Mouse (Mus musculus): ENCODE measurements around the gene Cela3a. TPM values are rescaled to one million over a fixed set of nuclear protein-coding genes. Genes with fewer than 3 reads are reported as not detected.

Gene Cela3a
- not detected for total RNA-seq (2018; cell fraction: chromatin; rRNA removed)
- not detected for total RNA-seq (2018; cell fraction: cytosol; rRNA removed)
- not detected for total RNA-seq (2018; cell fraction: nucleus; rRNA removed)
- polyA plus RNA-seq (2018) = not detected in 3 replicates

DNA sequence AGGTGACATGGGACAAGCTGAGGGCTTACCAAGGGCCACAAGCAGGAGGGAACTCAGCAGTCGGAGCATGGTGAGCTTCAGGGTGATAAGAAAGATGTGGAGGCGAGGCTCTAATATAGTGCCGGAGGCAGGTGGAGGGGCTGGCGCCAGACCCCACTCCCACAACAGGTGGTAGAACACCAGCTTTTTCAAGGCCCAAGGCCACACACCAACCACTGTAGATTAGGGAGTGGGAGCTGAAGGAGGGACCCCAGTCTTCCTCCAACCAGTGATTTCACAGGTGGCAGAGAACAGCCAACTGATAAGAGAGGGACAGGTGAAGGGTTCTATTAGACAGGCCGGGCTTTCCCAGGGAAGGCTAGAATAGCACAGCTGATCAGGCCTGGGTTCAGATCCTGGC is at the start of gene Cela3a:
Cela3a (minus strand) TSS at position 101 of the 400 bp plus-strand sequence.
- 92% methylated on average over 3 of the region's 5 CpGs for WGBS (ENCODE audit: missing documents)
- Histone ChIP-seq H3K79me2 (ENCODE audit: inconsistent target) (no peaks in the 10 kb centered on the region), H3K27ac (no peak within 1 kb of the TSS), H3K4me3 (ENCODE audit: inconsistent target) (no peak within 1 kb of the TSS), H3K36me3 (ENCODE audit: inconsistent target) (no peaks in the 10 kb centered on the region)

DNA sequence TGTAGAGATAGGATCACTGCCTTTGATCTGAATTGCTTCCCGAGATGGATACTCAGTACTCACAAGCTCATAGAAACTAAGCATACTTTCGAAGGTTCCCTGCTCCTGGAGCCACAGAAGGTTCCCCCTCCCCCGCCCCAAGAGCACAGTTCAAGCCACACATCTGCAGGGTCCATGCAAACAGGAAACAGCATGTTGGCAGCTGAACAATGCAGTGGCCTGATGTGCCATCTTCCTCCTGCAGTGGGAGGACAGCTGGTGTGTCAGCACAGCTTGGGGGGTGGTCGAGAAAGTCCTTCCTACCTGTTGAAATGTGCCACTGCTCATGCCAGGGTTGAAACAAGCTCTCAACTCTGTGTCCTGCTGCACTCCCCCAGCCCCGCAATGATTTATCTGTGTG is 49.3 kb upstream of the Cela3a start:
- H3K27ac ChIP-seq = no peak overlapping the region
- no peaks in the 10 kb centered on the region for H3K79me2 ChIP-seq (ENCODE audit: inconsistent target)
- H3K36me3 ChIP-seq (ENCODE audit: inconsistent target) = no peaks in the 10 kb centered on the region
- no peak overlapping the region for H3K4me3 ChIP-seq (ENCODE audit: inconsistent target)
- WGBS (ENCODE audit: missing documents) = 28% methylated on average over 5 of the region's 5 CpGs

DNA sequence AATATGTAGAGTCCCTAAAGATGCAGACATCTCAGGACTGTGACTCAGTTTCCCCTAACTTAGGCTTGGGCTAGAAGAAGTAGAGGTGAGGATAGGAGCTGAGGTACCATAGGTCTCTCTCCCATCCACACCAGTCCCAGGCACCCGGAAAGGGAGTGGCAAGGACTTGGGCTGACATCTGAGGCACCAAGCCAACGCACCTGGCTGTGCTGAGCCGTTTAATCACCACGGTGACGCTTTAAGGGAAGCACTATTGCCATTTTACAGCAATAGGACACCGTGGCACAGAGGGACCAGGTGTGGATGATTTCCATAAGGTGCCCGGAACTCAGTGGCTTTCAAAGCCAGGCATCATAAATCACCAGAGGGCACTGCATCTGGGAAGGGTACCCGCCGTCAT is 48.7 kb upstream of the Cela3a start:
- Histone ChIP-seq H3K27ac (no peak overlapping the region), H3K4me3 (ENCODE audit: inconsistent target) (no peak overlapping the region)

DNA sequence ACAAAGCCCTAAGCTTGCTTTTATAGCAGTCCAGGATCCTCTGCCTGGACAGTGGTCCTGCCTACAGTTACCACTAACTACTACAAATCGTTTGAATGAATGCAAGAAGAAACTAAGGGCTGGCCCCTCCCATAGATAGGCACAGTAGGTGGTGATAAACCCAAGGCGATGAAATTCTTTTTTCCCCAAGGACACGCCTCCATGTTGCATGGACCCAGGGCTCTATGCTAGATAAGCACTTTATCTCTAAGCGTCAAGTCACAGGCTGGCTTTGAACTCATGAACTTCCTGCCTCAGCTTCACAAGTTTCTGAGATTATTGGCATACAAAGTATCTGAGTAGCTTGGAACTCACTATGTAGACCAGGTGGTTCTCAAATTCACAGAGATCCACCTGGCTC is 47.7 kb upstream of the Cela3a start:
- H3K79me2 ChIP-seq (ENCODE audit: inconsistent target) = no peaks in the 10 kb centered on the region
- no peaks in the 10 kb centered on the region for H3K36me3 ChIP-seq (ENCODE audit: inconsistent target)
- no peak overlapping the region for H3K27ac ChIP-seq
- H3K4me3 ChIP-seq (ENCODE audit: inconsistent target) = no peak overlapping the region
- WGBS (ENCODE audit: missing documents) = 78% methylated on average over 4 of the region's 4 CpGs

More for the DNA sequence above, 48.7 kb upstream of the Cela3a start:
- 59% methylated on average over 8 of the region's 9 CpGs for WGBS (ENCODE audit: missing documents)
- Histone ChIP-seq H3K36me3 (ENCODE audit: inconsistent target) (no peaks in the 10 kb centered on the region), H3K79me2 (ENCODE audit: inconsistent target) (no peaks in the 10 kb centered on the region)

DNA sequence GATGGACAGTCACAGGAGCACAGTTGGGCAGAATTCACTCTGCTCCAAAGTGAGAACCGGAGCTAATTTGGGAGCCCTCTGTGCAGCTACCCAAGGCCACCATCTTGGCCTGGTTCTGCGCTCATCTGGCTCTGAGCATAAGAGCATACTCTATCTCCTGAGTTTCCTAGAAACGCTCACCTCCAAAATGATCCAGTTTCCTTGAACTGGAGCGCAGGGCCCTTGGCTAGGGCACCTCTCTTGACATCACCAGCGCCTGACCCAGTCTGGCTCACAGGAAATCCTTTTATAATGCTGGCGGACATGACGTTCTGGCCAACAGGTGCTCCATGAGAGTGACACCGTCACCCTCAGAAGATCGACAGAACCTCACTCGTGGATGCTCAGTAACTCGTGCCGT is 47.0 kb upstream of the Cela3a start:
- WGBS (ENCODE audit: missing documents) = 91% methylated on average over 12 of the region's 12 CpGs
- no peak overlapping the region for H3K4me3 ChIP-seq (ENCODE audit: inconsistent target)
- H3K27ac ChIP-seq = no peak overlapping the region
- H3K79me2 ChIP-seq (ENCODE audit: inconsistent target) = no peaks in the 10 kb centered on the region
- no peaks in the 10 kb centered on the region for H3K36me3 ChIP-seq (ENCODE audit: inconsistent target)

DNA sequence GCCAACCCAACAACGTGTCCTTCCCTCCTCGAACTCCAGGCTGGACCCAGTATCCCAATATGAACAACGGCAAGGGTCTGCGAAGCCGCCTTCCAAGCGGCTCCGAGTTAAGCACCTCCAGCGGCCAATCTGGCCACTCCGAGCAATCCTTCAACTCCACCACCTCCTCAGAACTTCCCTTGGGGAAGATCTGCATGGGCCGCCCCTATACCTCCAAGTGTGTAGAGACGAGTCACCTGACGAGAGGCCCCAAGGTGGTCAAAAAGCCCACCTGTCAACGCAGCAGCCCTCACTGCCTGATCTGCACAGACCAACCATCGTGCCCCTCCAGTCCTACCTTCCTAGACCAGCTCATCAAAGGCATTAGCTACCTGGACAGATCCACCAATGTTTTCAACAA is 45.0 kb upstream of the Cela3a start:
- WGBS (ENCODE audit: missing documents) = 87% methylated on average over 14 of the region's 14 CpGs
- Histone ChIP-seq H3K36me3 (ENCODE audit: inconsistent target) (no peaks in the 10 kb centered on the region), H3K4me3 (ENCODE audit: inconsistent target) (no peak overlapping the region), H3K27ac (no peak overlapping the region), H3K79me2 (ENCODE audit: inconsistent target) (no peaks in the 10 kb centered on the region)

DNA sequence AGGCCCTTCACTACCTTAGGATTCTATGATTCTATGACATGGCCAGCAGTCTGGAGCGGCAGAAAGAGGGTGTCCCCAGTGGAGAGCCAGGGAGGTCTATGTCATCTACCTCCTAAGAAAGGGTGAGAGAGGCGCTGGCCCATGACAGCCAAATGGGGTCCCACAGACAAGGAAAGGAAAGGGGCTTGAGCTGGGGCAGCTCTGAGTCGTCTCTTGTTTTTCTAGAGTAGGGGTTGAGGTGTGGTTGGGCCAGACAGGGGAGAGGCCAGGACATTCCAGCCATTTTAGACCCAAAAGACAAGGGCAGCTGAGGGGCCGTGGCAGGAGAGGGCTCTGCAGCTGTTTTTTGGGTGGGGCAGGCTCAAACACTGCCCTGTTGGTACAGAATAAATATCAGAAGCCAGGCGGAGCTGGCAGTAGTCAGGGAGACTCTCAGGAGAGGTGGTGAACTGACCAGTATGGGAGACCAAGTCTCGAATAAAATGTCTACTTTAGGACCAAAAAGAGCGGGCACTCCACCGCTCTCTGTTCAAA is 43.7 kb upstream of the Cela3a start, which contains the start of gene 1700013G24Rik:
1700013G24Rik (plus strand) TSS at position 51 of the 534 bp plus-strand sequence.
- Histone ChIP-seq H3K4me3 (ENCODE audit: inconsistent target) (no peak within 1 kb of the TSS), H3K79me2 (ENCODE audit: inconsistent target) (no peaks in the 10 kb centered on the region), H3K36me3 (ENCODE audit: inconsistent target) (no peaks in the 10 kb centered on the region), H3K27ac (no peak within 1 kb of the TSS)
- WGBS (ENCODE audit: missing documents) = 94% methylated on average over 8 of the region's 8 CpGs

DNA sequence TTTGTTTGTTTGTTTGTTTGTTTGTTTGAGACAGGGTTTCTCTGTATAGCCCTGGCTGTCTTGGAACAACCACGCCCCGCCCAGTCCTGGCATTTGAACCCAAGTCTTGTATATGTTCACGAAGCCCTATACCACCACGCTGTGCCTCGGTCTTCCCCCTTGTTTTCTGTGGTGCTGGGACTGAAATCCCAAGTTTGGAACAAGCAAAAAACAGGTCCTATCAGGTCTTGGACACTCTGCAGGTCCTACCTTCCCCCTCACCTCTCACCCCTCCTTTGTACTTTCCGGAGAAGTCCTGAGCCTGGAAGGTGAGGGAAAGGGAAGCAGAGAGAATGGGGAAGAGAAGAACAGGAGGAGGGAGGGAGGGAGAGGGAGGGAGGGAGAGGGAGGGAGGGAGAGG is 42.6 kb upstream of the Cela3a start:
- no peaks in the 10 kb centered on the region for H3K36me3 ChIP-seq (ENCODE audit: inconsistent target)
- H3K27ac ChIP-seq = no peak overlapping the region
- no peaks in the 10 kb centered on the region for H3K79me2 ChIP-seq (ENCODE audit: inconsistent target)
- H3K4me3 ChIP-seq (ENCODE audit: inconsistent target) = no peak overlapping the region
- 95% methylated on average over 5 of the region's 6 CpGs for WGBS (ENCODE audit: missing documents)

DNA sequence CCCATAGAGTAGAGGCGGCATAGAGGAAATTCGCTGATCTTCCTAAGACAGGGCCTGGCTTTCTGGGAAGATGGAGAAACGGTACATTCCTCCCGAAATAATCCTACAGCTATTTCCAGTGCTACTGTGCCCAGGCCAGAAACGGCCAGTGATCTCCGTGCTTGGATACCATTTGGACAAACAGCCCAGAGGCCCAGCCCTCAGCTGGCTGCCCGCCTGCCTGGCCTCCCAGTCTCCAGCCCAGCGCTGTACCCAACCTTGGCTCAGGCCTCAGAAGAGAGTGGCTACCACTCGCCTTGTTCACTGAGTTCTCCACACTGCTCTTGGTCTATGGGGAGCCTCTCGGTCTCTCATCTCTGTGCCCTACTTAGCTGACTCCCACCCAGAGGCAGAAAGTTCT is 40.1 kb upstream of the Cela3a start:
- 95% methylated on average over 10 of the region's 10 CpGs for WGBS (ENCODE audit: missing documents)
- H3K4me3 ChIP-seq (ENCODE audit: inconsistent target) = no peak overlapping the region
- no peak overlapping the region for H3K27ac ChIP-seq
- no peaks in the 10 kb centered on the region for H3K79me2 ChIP-seq (ENCODE audit: inconsistent target)
- no peaks in the 10 kb centered on the region for H3K36me3 ChIP-seq (ENCODE audit: inconsistent target)

DNA sequence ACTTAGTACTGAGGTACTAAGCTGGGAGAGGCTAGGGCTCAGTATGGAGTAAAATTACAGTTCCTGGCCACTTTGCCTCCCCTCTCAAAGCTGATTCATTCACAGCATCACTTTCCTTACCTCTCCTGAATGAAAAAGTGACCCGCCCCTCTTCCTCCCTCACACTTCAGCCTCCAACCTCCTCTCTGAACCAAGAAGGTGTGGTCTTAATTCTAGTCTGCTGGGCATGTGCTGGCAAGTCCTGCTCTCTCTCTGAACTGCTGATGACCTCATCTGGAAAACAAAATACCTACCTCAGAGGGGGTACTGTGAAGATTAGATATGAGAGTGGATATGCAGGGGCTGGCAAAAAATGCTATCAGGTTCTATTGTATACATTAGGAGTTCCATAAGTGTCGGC is 39.5 kb upstream of the Cela3a start:
- H3K4me3 ChIP-seq (ENCODE audit: inconsistent target) = no peak overlapping the region
- H3K36me3 ChIP-seq (ENCODE audit: inconsistent target) = no peaks in the 10 kb centered on the region
- H3K79me2 ChIP-seq (ENCODE audit: inconsistent target) = no peaks in the 10 kb centered on the region
- no peak overlapping the region for H3K27ac ChIP-seq
- 80% methylated on average over 2 of the region's 2 CpGs for WGBS (ENCODE audit: missing documents)

DNA sequence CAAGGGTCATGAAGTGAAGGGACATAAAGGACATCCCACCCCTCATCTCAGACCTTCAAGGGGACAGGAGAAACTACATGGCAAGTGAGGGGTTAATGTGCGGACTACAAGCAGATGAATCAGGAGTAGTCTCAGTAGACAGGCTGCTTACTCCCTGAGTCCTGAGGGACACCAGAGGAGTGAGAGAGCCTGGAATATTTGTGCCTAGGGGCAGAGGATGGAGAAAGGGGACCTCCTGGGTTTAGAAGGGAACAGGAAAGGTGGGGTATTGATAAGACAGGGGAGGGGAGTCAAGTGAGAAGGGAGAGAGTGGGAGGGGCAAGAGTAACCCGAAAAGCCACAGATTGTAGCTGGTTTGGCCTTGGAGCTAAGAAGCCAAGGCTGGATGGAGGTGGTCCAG is 39.0 kb upstream of the Cela3a start:
- H3K36me3 ChIP-seq (ENCODE audit: inconsistent target) = no peaks in the 10 kb centered on the region
- no peak overlapping the region for H3K4me3 ChIP-seq (ENCODE audit: inconsistent target)
- H3K79me2 ChIP-seq (ENCODE audit: inconsistent target) = no peaks in the 10 kb centered on the region
- no peak overlapping the region for H3K27ac ChIP-seq
- 51% methylated on average over 2 of the region's 2 CpGs for WGBS (ENCODE audit: missing documents)

DNA sequence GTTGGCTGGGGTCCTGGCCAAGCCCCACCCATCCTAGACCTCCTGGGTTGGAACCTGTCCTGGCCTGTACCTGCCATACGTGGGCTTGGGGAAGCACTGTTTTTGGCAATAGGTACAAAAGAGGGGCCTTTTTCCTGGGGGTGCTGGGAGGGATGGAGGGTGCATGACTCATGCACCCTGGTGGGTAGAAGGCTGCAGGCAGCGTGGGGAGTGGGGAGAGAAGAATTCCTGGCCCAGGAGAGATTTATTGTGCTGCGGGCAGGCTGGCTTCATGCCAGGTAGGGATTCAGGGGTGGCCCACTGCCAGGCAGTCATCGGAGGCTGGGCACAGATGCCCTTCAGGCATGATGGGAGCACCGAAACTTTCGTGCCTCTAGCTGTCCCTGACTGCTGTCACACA is 38.6 kb upstream of the Cela3a start:
- WGBS (ENCODE audit: missing documents) = 62% methylated on average over 6 of the region's 6 CpGs
- no peak overlapping the region for H3K27ac ChIP-seq
- H3K36me3 ChIP-seq (ENCODE audit: inconsistent target) = no peaks in the 10 kb centered on the region
- H3K79me2 ChIP-seq (ENCODE audit: inconsistent target) = no peaks in the 10 kb centered on the region
- no peak overlapping the region for H3K4me3 ChIP-seq (ENCODE audit: inconsistent target)

DNA sequence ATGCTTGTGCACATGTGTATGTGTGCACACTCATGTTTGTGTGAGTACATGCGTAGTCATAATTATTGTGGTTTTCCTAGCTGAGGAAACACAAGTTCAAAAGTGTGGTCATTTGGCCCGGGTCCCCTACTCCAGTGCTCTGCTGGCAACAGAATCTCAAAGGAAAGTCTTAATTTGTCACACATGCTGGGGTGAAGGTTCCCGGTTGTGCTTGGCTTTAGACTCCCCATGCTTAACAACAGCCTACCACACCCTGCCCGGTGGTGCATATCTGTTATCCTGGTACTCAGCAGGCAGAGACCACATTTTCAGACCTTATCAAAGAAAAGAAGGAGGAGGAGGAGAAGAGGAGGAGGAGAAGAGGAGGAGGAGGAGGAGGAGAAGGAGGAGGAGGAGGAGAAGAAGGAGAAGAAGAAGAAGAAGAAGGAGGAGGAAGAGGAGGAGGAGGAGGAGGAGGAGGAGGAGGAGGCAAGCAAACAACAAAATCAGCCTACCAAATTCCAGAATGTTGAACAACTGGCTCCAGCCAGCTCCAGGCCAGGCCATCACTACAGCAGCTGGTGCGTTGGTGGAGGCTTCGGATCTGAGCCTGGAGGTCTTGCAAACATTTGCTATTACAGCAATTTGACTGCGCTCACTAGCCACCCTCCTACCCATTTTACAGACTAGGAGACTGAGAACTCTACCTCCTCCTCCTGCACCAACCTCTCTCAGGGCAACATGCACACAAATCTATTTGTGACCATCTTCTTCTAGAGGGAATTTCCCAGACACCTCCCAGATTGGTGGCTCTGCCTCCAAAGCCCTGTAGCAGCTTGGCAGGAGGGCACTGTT is 38.0 kb upstream of the Cela3a start:
- H3K4me3 ChIP-seq (ENCODE audit: inconsistent target) = no peak overlapping the region
- 52% methylated on average over 7 of the region's 7 CpGs for WGBS (ENCODE audit: missing documents)
- no peak overlapping the region for H3K27ac ChIP-seq

DNA sequence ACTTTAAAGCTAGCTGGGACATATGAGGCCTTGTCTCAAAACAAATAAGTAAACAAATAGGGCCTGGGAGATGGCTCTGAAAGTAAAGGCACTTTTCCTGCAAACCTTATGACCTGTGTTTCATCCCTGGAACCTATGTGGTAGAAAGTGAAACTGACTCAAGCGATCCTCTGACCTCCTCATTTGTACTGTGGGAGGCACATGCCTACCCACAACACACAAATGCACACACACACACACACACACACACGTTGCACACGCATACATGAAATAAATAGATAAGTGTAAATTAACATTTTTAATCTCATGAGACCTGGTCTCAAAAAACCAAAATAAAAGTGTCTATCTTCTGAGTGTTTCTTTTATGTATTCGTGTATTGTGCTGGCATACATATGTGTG is 36.3 kb upstream of the Cela3a start:
- WGBS (ENCODE audit: missing documents) = 81% methylated on average over 3 of the region's 4 CpGs
- H3K4me3 ChIP-seq (ENCODE audit: inconsistent target) = no peak overlapping the region
- no peak overlapping the region for H3K27ac ChIP-seq
- no peaks in the 10 kb centered on the region for H3K36me3 ChIP-seq (ENCODE audit: inconsistent target)
- no peaks in the 10 kb centered on the region for H3K79me2 ChIP-seq (ENCODE audit: inconsistent target)

More for the DNA sequence above, 38.0 kb upstream of the Cela3a start:
- Histone ChIP-seq H3K36me3 (ENCODE audit: inconsistent target) (no peaks in the 10 kb centered on the region), H3K79me2 (ENCODE audit: inconsistent target) (no peaks in the 10 kb centered on the region)

DNA sequence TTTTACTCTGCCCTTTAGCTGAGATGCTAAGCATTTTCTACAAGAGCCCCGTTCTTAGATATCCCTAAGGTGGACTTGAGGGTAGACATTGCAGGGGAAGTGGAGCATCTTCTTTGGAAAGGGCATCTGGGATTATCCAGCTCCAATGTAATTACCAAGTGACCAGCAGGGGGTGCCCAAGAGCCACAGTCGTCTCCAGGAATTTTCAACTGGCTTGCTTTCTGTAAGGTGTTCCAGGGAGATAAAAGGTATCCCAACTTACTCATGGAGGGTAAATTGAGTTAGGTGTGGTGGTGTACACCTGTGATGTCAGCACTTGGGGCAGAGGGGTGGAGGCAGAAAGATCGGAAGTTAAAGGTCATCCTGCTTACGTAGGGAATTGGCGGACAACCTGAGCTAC is 34.0 kb upstream of the Cela3a start:
- Histone ChIP-seq H3K27ac (no peak overlapping the region), H3K4me3 (ENCODE audit: inconsistent target) (no peak overlapping the region), H3K36me3 (ENCODE audit: inconsistent target) (no peaks in the 10 kb centered on the region), H3K79me2 (ENCODE audit: inconsistent target) (no peaks in the 10 kb centered on the region)
- WGBS (ENCODE audit: missing documents) = 45% methylated on average over 5 of the region's 5 CpGs
